Mouse (Mus musculus) embryonic facial prominence, embryonic 12.5 days (tissue): ENCODE results near the gene Srsf7. TPM values are rescaled to one million over a fixed set of nuclear protein-coding genes. Genes with fewer than 3 reads are reported as not detected.
"Not testable (repeated sequence)": the region's sequence is repeated elsewhere in the genome, so short reads cannot be mapped to it uniquely, and the experiment has no call there.

ENCODE experiments used
- ATAC-seq: fragments of 200-750 bp; cut with Nextera tagmentation; 2 replicates; pipeline ENCODE4 v1.8.0; 2017; ENCODE audit not compliant: insufficient number of reproducible peaks, insufficient read depth, low FRiP score, low TSS enrichment
- H3K27ac ChIP-seq: fragments of 300-500 bp; sonication (generic); 2 replicates; pipeline ENCODE4 v1.5.1; 2016; ENCODE audit warnings: mild to moderate bottlenecking
- H3K27me3 ChIP-seq: fragments of 300-500 bp; sonication (generic); 2 replicates; pipeline ENCODE4 v1.6.1; 2016; ENCODE audit warnings: mild to moderate bottlenecking, moderate library complexity
- H3K36me3 ChIP-seq: fragments of 300-500 bp; sonication (generic); 2 replicates; pipeline ENCODE4 v1.6.1; 2016; ENCODE audit warnings: mild to moderate bottlenecking
- H3K4me1 ChIP-seq: fragments of 300-500 bp; sonication (generic); 2 replicates; pipeline ENCODE4 v1.6.1; 2016
- H3K4me2 ChIP-seq: fragments of 300-500 bp; sonication (generic); replicated peaks from 2 replicates; pipeline ENCODE4 v1.6.1; 2016; ENCODE audit warnings: mild to moderate bottlenecking, moderate library complexity
- H3K4me3 ChIP-seq: fragments of 300-500 bp; sonication (generic); 2 replicates; pipeline ENCODE4 v1.5.1; 2016; ENCODE audit warnings: mild to moderate bottlenecking
- H3K9ac ChIP-seq: fragments of 300-500 bp; sonication (generic); 2 replicates; pipeline ENCODE4 v1.6.1; 2016; ENCODE audit warnings: mild to moderate bottlenecking, moderate library complexity
- H3K9me3 ChIP-seq: fragments of 300-500 bp; sonication (generic); 2 replicates; pipeline ENCODE4 v1.6.1; 2016; ENCODE audit warnings: mild to moderate bottlenecking, moderate library complexity
- WGBS: fragments of 180-500 bp; shearing (Covaris S2); methylation state at CpG from one replicate; pipeline ENCODE4 v1.1.7; 2016; 5-methylcytosine and 5-hydroxymethylcytosine counted together
- polyA plus RNA-seq: library from polyadenylated mRNA; unstranded; fragments of >200 nt; fragmentation: Nextera tagmentation; extraction: Ambion mirVana; gene quantifications from 2 replicates; pipeline ENCODE4 v1.2.1, GENCODE M21; 2016

The Srsf7 gene
- polyA plus RNA-seq, 1 experiment from 2014 or later: 760 TPM

DNA sequence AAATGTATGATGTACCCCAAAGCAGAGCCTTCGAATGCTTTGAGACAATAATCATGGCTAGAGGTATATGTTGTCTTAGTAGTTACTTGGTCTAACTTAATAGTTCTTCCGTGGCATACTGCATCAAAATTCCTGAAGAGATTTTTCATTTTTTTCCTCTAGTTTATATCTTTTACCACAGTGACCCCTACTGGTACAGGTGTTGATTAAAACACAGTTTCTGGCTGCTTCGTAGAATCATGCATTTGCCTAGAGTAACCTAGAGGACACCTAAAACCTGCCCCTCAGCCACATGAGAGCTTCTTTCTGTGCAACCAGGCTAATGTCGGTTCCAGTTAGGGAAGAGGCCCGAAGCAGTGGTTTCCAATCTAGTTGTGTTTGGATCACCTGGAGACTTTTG, 14.0 kb downstream of the Srsf7 start:
- no peaks in the 10 kb centered on the region for H3K4me1 ChIP-seq
- H3K27ac ChIP-seq: no peak overlapping the region
- ATAC-seq: no peak
- no peaks in the 10 kb centered on the region for H3K9me3 ChIP-seq
- 61% methylated on average over 5 of the region's 5 CpGs for WGBS
- no peak overlapping the region for H3K4me2 ChIP-seq
- no peak overlapping the region for H3K4me3 ChIP-seq
- H3K9ac ChIP-seq: no peak overlapping the region
- peaks cover 21% of the 10 kb centered on the region for H3K36me3 ChIP-seq
- no peaks in the 10 kb centered on the region for H3K27me3 ChIP-seq

DNA sequence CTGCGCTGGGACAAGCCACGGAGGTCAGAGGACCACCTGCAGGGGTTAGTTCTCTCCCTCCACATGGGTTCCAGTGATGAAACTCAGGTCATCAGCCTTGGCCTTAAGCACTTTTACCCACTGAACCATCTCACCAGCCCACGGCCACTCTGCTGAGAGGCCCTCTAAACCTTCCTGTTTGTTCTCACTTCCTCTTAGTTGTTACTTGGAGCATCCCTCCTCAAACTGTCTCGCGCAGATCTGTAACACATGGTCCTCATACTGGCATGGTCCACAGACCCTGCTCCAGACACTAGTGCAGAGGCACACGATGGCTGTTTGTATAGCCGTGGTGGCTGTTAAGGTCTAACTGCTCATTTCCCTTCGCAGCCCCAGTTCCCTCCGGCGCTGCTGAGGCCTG, 23.5 kb downstream of the Srsf7 start:
- Histone ChIP-seq H3K4me3 (no peak overlapping the region), H3K27ac (no peak overlapping the region), H3K27me3 (no peaks in the 10 kb centered on the region), H3K4me1 (no peaks in the 10 kb centered on the region), H3K9me3 (no peaks in the 10 kb centered on the region), H3K4me2 (no peak overlapping the region), H3K9ac (no peak overlapping the region), H3K36me3 (no peaks in the 10 kb centered on the region)
- no peak for ATAC-seq
- 81% methylated on average over 10 of the region's 10 CpGs for WGBS

GRCm38 (mm10) chr17:80180468-80180867, 26.6 kb downstream of the Srsf7 start:
- ATAC-seq: peak; percentile 55; the same call in 1 of the 2 replicates
- Histone ChIP-seq H3K4me2 (no peak overlapping the region), H3K9ac (no peak overlapping the region), H3K9me3 (no peaks in the 10 kb centered on the region), H3K4me3 (no peak overlapping the region), H3K36me3 (no peaks in the 10 kb centered on the region), H3K27ac (no peak overlapping the region), H3K27me3 (no peaks in the 10 kb centered on the region), H3K4me1 (no peaks in the 10 kb centered on the region)

DNA sequence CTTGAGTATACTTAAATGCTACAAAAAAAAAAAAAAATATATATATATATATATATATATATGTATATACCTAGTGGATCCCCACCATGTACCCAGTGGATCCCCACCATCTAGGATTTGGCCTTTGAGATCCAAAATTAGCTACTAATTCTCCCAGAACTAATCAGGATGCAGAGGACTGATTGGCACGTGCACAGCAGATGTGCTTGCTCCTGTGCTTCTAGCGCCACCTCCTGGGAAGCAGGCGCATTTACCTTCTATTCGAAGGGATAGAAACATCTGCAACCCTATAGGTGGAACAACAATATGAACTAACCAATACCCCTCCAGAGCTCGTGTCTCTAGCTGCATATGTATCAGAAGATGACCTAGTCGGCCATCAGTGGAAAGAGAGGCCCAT, 27.1 kb downstream of the Srsf7 start:
- ATAC-seq: peak; percentile 53; the same call in 1 of the 2 replicates
- H3K9me3 ChIP-seq: no peaks in the 10 kb centered on the region
- no peak overlapping the region for H3K9ac ChIP-seq
- WGBS: 1% methylated on average over 6 of the region's 6 CpGs
- H3K4me3 ChIP-seq: no peak overlapping the region
- no peaks in the 10 kb centered on the region for H3K36me3 ChIP-seq
- no peak overlapping the region for H3K4me2 ChIP-seq
- no peaks in the 10 kb centered on the region for H3K4me1 ChIP-seq
- H3K27ac ChIP-seq: no peak overlapping the region
- H3K27me3 ChIP-seq: no peaks in the 10 kb centered on the region

DNA sequence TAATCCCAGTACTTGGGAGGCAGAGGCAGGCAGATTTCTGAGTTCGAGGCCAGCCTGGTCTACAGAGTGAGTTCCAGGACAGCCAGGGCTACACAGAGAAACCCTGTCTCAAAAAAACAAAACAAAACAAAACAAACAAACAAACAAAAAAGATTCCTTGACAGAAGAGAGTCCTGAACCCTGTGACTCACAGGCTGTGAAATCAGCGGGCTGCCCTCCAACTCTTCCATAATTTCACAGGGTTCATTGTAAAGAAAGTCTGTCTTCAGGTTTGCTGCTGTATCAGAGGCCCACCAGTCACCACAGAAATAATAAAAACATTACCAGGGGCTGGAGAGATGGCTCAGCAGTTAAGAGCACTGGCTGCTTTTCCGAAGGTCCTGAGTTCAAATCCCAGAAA, 28.3 kb downstream of the Srsf7 start:
- H3K36me3 ChIP-seq, H3K9me3 ChIP-seq, H3K4me2 ChIP-seq, H3K4me3 ChIP-seq, H3K9ac ChIP-seq, H3K27ac ChIP-seq, H3K4me1 ChIP-seq, H3K27me3 ChIP-seq, ATAC-seq: not testable (repeated sequence)
- 96% methylated on average over 3 of the region's 3 CpGs for WGBS

GRCm38 (mm10) chr17:80175966-80176365, 31.1 kb downstream of the Srsf7 start:
- no peaks in the 10 kb centered on the region for H3K27me3 ChIP-seq
- 92% methylated on average over 3 of the region's 3 CpGs for WGBS
- ATAC-seq: no peak
- H3K36me3 ChIP-seq: no peaks in the 10 kb centered on the region
- no peaks in the 10 kb centered on the region for H3K9me3 ChIP-seq
- H3K4me2 ChIP-seq: no peak overlapping the region
- H3K9ac ChIP-seq: no peak overlapping the region
- no peaks in the 10 kb centered on the region; the same call in 1 of the 2 replicates for H3K4me1 ChIP-seq
- no peak overlapping the region for H3K27ac ChIP-seq
- no peak overlapping the region for H3K4me3 ChIP-seq

DNA sequence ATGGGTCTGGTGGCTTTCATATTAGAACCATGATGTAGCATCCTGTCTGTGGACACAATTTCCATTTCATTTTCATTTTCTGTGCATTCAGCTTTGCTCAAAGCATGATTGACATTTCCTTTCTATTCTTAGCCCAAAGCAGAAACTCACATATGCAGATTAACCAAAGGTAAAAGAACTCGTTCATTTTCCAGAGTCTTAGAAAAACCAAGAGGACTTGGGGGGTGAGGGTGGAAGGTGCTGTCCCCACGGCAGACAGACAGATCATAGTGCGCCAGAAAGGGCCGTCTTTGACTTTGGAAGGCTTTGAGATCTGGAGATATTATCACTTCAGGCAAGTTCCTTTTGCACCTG, 31.7 kb downstream of the Srsf7 start:
- no peak overlapping the region for H3K9ac ChIP-seq

GRCm38 (mm10) chr17:80174699-80175385, 32.3 kb downstream of the Srsf7 start:
- H3K4me2 ChIP-seq: no peak overlapping the region
- ATAC-seq: no peak
- no peak overlapping the region for H3K9ac ChIP-seq
- H3K27ac ChIP-seq: no peak overlapping the region
- no peaks in the 10 kb centered on the region for H3K27me3 ChIP-seq
- no peak overlapping the region for H3K4me3 ChIP-seq
- H3K36me3 ChIP-seq: no peaks in the 10 kb centered on the region
- no peaks in the 10 kb centered on the region for H3K9me3 ChIP-seq
- H3K4me1 ChIP-seq: no peaks in the 10 kb centered on the region; the same call in 1 of the 2 replicates
- WGBS: 65% methylated on average over 19 of the region's 19 CpGs

More for the DNA sequence above, 31.7 kb downstream of the Srsf7 start:
- WGBS: 72% methylated on average over 4 of the region's 4 CpGs
- no peak for ATAC-seq
- H3K27ac ChIP-seq: no peak overlapping the region
- no peaks in the 10 kb centered on the region for H3K9me3 ChIP-seq
- no peak overlapping the region for H3K4me2 ChIP-seq
- H3K36me3 ChIP-seq: no peaks in the 10 kb centered on the region
- H3K4me3 ChIP-seq: no peak overlapping the region
- no peaks in the 10 kb centered on the region for H3K27me3 ChIP-seq
- H3K4me1 ChIP-seq: no peaks in the 10 kb centered on the region; the same call in 1 of the 2 replicates

DNA sequence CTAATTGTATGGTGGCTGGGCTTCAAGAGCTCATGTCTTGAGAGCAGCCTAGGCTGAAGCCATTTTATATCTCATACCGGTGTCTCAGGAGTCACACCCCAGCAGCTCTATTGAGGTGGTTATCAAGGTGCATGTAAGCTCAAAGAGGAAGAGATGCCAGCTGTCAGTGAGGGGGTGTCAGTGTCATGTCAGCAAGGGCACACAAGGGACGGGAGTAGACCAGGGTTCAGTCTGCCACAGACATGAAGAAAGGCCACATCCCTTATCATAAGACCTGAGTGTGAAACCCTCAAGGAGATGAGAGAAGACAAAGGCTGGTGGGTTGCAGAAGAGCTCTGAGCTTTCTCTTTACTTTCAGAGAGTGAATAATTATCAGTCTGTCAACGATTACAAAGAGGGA, 33.0 kb downstream of the Srsf7 start:
- Histone ChIP-seq H3K4me2 (no peak overlapping the region), H3K4me3 (no peak overlapping the region), H3K9ac (no peak overlapping the region), H3K4me1 (no peaks in the 10 kb centered on the region; the same call in 1 of the 2 replicates), H3K27ac (no peak overlapping the region), H3K9me3 (no peaks in the 10 kb centered on the region), H3K36me3 (no peaks in the 10 kb centered on the region), H3K27me3 (no peaks in the 10 kb centered on the region)
- ATAC-seq: no peak
- WGBS: 80% methylated on average over 3 of the region's 3 CpGs

- Histone ChIP-seq H3K9ac (no peak overlapping the region), H3K27me3 (no peaks in the 10 kb centered on the region), H3K27ac (no peak overlapping the region), H3K4me1 (peaks cover 3% of the 10 kb centered on the region), H3K9me3 (no peaks in the 10 kb centered on the region), H3K36me3 (no peaks in the 10 kb centered on the region), H3K4me3 (no peak overlapping the region), H3K4me2 (no peak overlapping the region)
- WGBS: 90% methylated on average over 2 of the region's 2 CpGs
- ATAC-seq: no peak
These were observed 33.4 kb downstream of the Srsf7 start for GRCm38 (mm10) chr17:80173708-80174107.

DNA sequence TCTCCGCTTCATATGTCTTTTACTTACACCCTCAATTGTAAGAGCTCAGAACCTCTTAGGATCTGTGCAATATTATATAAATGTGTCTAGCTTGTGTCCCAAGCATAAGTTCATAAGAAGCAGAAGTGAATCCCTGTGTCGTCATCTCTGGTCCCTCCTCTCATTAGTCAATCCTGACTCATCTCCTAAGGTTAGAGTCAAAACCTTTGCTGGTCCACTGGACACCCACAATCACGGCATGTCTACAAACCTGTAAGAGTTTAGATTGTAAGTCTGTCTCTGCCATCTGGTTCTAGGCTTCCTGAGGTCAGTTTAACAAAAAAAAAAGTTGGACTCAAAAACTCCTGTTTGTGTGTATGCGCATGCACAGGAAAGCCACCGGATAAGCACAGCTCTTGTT, 34.3 kb downstream of the Srsf7 start:
- no peak overlapping the region for H3K9ac ChIP-seq
- H3K9me3 ChIP-seq: no peaks in the 10 kb centered on the region
- H3K36me3 ChIP-seq: no peaks in the 10 kb centered on the region
- H3K4me3 ChIP-seq: no peak overlapping the region
- H3K4me2 ChIP-seq: no peak overlapping the region
- ATAC-seq: no peak
- 90% methylated on average over 5 of the region's 5 CpGs for WGBS
- H3K27me3 ChIP-seq: no peaks in the 10 kb centered on the region
- H3K27ac ChIP-seq: no peak overlapping the region
- H3K4me1 ChIP-seq: peaks cover 12% of the 10 kb centered on the region

GRCm38 (mm10) chr17:80171948-80172347, 35.2 kb downstream of the Srsf7 start:
- Histone ChIP-seq H3K27ac (no peak overlapping the region), H3K36me3 (no peaks in the 10 kb centered on the region), H3K9ac (no peak overlapping the region), H3K27me3 (no peaks in the 10 kb centered on the region), H3K4me1 (peaks cover 21% of the 10 kb centered on the region), H3K9me3 (no peaks in the 10 kb centered on the region), H3K4me3 (no peak overlapping the region), H3K4me2 (no peak overlapping the region)
- no peak for ATAC-seq
- WGBS: 92% methylated on average over 4 of the region's 4 CpGs
